Comparison of ENCODE assay signal across 9 mouse cellular contexts in genomic region chr16:31459968-31460461, GRCm38 (mm10). TPM values are rescaled to one million over a fixed set of nuclear protein-coding genes. Genes with fewer than 3 reads are reported as not detected.
DNase-seq lines count a peak whose midpoint lies in the region; ATAC-seq lines count a peak whose summit lies in the region.
"Had no signal": no experiment of that assay in that cellular context is flagged by ENCODE, and none has a peak within 500 bp of the region (broad histone marks: within the 10 kb centered on the region; RNA-seq: fewer than 3 reads in every experiment).

No protein-coding gene starts in this region.

- peaks cover 24% of the 10 kb centered on the region for H3K36me3 ChIP-seq in midbrain, embryonic 13.5 days
- peaks cover 26% of the 10 kb centered on the region for H3K36me3 ChIP-seq in midbrain, embryonic 14.5 days (ENCODE audit: control insufficient read depth, insufficient read depth, low read length)
- H3K36me3 ChIP-seq in embryonic facial prominence, embryonic 13.5 days, result peaks cover 7% of the 10 kb centered on the region; the same call in 1 of the 2 replicates
- H3K36me3 ChIP-seq in limb, embryonic 10.5 days, result 0 out of 2 replicates have a peak, but pooled peaks cover 3% of the 10 kb centered on the region
- no peaks in the 10 kb centered on the region for H3K36me3 ChIP-seq in stomach, embryonic 15.5 days
- peaks cover 23% of the 10 kb centered on the region for H3K36me3 ChIP-seq in neural tube, embryonic 15.5 days

- no peaks in the 10 kb centered on the region for H3K9me3 ChIP-seq in midbrain, embryonic 13.5 days
- H3K9me3 ChIP-seq in midbrain, embryonic 14.5 days (ENCODE audit: control insufficient read depth, low read length), result no peaks in the 10 kb centered on the region
- H3K9me3 ChIP-seq in embryonic facial prominence, embryonic 13.5 days, result no peaks in the 10 kb centered on the region
- H3K9me3 ChIP-seq in limb, embryonic 10.5 days (replicated peaks), result no peaks in the 10 kb centered on the region
- H3K9me3 ChIP-seq in stomach, embryonic 15.5 days, result no peaks in the 10 kb centered on the region
- no peaks in the 10 kb centered on the region for H3K9me3 ChIP-seq in neural tube, embryonic 15.5 days (replicated peaks)
- H3K9me3 ChIP-seq: hindbrain, embryonic 15.5 days had no signal

- no peak overlapping the region for H3K27ac ChIP-seq in midbrain, embryonic 13.5 days
- no peak overlapping the region for H3K27ac ChIP-seq in midbrain, embryonic 14.5 days (replicated peaks; ENCODE audit: low read depth, low read length)
- no peak overlapping the region for H3K27ac ChIP-seq in embryonic facial prominence, embryonic 13.5 days
- peak overlapping the region; percentile 34; the same call in 1 of the 2 replicates for H3K27ac ChIP-seq in limb, embryonic 10.5 days
- peak overlapping the region; percentile 57 for H3K27ac ChIP-seq in stomach, embryonic 15.5 days
- H3K27ac ChIP-seq in neural tube, embryonic 15.5 days (replicated peaks), result no peak overlapping the region
- H3K27ac ChIP-seq: hindbrain, embryonic 15.5 days had no signal

- peak; percentile 7; the same call in 1 of the 2 replicates for ATAC-seq in midbrain, embryonic 13.5 days
- ATAC-seq in midbrain, embryonic 14.5 days (ENCODE audit: low FRiP score, low TSS enrichment), result no peak
- ATAC-seq in embryonic facial prominence, embryonic 13.5 days (ENCODE audit: insufficient number of reproducible peaks, insufficient read depth, low FRiP score, low TSS enrichment, low read depth), result peak; percentile 59
- ATAC-seq in stomach, embryonic 15.5 days (ENCODE audit: insufficient read depth, low FRiP score, low read depth), result peak; percentile 85
- no peak; the same call in 1 of the 2 replicates for ATAC-seq in neural tube, embryonic 15.5 days (ENCODE audit: low FRiP score)

- H3K4me2 ChIP-seq in midbrain, embryonic 13.5 days (replicated peaks), result no peak overlapping the region
- no peak overlapping the region for H3K4me2 ChIP-seq in midbrain, embryonic 14.5 days (ENCODE audit: low read length)
- no peak overlapping the region for H3K4me2 ChIP-seq in embryonic facial prominence, embryonic 13.5 days
- H3K4me2 ChIP-seq in stomach, embryonic 15.5 days, result no peak overlapping the region; the same call in 1 of the 2 replicates
- no peak overlapping the region for H3K4me2 ChIP-seq in neural tube, embryonic 15.5 days
- H3K4me2 ChIP-seq: hindbrain, embryonic 15.5 days had no signal

- H3K27me3 ChIP-seq in midbrain, embryonic 13.5 days, result 0 out of 2 replicates have a peak, but pooled peaks cover 2% of the 10 kb centered on the region
- H3K27me3 ChIP-seq in midbrain, embryonic 14.5 days (ENCODE audit: control insufficient read depth, insufficient read depth, low read length), result no peaks in the 10 kb centered on the region
- no peaks in the 10 kb centered on the region; the same call in 1 of the 2 replicates for H3K27me3 ChIP-seq in embryonic facial prominence, embryonic 13.5 days
- H3K27me3 ChIP-seq in limb, embryonic 10.5 days (ENCODE audit: low read depth, poor library complexity, severe bottlenecking), result peaks cover 11% of the 10 kb centered on the region
- no peaks in the 10 kb centered on the region for H3K27me3 ChIP-seq in stomach, embryonic 15.5 days (replicated peaks)
- H3K27me3 ChIP-seq in neural tube, embryonic 15.5 days (replicated peaks), result 0 out of 2 replicates have a peak, but pooled peaks cover 3% of the 10 kb centered on the region
- H3K27me3 ChIP-seq: hindbrain, embryonic 15.5 days had no signal

- WGBS in midbrain, embryonic 13.5 days, result 43% methylated on average over 10 of the region's 10 CpGs
- 35% methylated on average over 10 of the region's 10 CpGs for WGBS in midbrain, embryonic 14.5 days
- WGBS in embryonic facial prominence, embryonic 13.5 days, result 28% methylated on average over 10 of the region's 10 CpGs
- 30% methylated on average over 10 of the region's 10 CpGs for WGBS in limb, embryonic 10.5 days
- WGBS in stomach, embryonic 15.5 days, result 23% methylated on average over 10 of the region's 10 CpGs
- 38% methylated on average over 10 of the region's 10 CpGs for whole genome bisulfite sequencing in neural tube, embryonic 15.5 days

- no peak overlapping the region for H3K9ac ChIP-seq in midbrain, embryonic 13.5 days (replicated peaks)
- no peak overlapping the region for H3K9ac ChIP-seq in midbrain, embryonic 14.5 days (replicated peaks; ENCODE audit: low read length)
- H3K9ac ChIP-seq in embryonic facial prominence, embryonic 13.5 days, result no peak overlapping the region
- no peak overlapping the region for H3K9ac ChIP-seq in stomach, embryonic 15.5 days
- H3K9ac ChIP-seq in neural tube, embryonic 15.5 days (replicated peaks), result no peak overlapping the region
- H3K9ac ChIP-seq: hindbrain, embryonic 15.5 days had no signal

- DNase-seq in midbrain, embryonic 14.5 days, result no peak
- no peak for DNase-seq in limb, embryonic 10.5 days (ENCODE audit: low spot score)
- no peak for DNase-seq in layer of hippocampus, postnatal 25 days (ENCODE audit: extremely low spot score in 1 of 2, low spot score in 1 of 2)
- no peak for DNase-seq in thymus, postnatal 10 days (ENCODE audit: low spot score in 2 of 2)

- peaks cover 10% of the 10 kb centered on the region for H3K4me1 ChIP-seq in midbrain, embryonic 13.5 days (replicated peaks)
- 0 out of 2 replicates have a peak, but pooled peaks cover 4% of the 10 kb centered on the region for H3K4me1 ChIP-seq in midbrain, embryonic 14.5 days (ENCODE audit: control insufficient read depth, insufficient read depth, low read length)
- peaks cover 23% of the 10 kb centered on the region for H3K4me1 ChIP-seq in embryonic facial prominence, embryonic 13.5 days
- peaks cover 45% of the 10 kb centered on the region for H3K4me1 ChIP-seq in limb, embryonic 10.5 days
- H3K4me1 ChIP-seq in stomach, embryonic 15.5 days, result peaks cover 15% of the 10 kb centered on the region; the same call in 1 of the 2 replicates
- H3K4me1 ChIP-seq in neural tube, embryonic 15.5 days, result peaks cover 17% of the 10 kb centered on the region

- H3K4me3 ChIP-seq in midbrain, embryonic 13.5 days (replicated peaks), result no peak overlapping the region
- no peak overlapping the region for H3K4me3 ChIP-seq in midbrain, embryonic 14.5 days (replicated peaks; ENCODE audit: low read depth, low read length)
- no peak overlapping the region for H3K4me3 ChIP-seq in embryonic facial prominence, embryonic 13.5 days
- H3K4me3 ChIP-seq in limb, embryonic 10.5 days, result no peak overlapping the region
- no peak overlapping the region for H3K4me3 ChIP-seq in stomach, embryonic 15.5 days (replicated peaks)
- H3K4me3 ChIP-seq in neural tube, embryonic 15.5 days (replicated peaks), result no peak overlapping the region
- H3K4me3 ChIP-seq: hindbrain, embryonic 15.5 days had no signal

RNA-seq across cellular contexts. Expression of gene Bdh1, which starts 37.9 kb away (rescaled TPM):
- polyA plus RNA-seq in midbrain, embryonic 13.5 days (2015; fragmentation: Nextera tagmentation; extraction: Ambion mirVana), result 67.7 and 68.7 TPM in 2 replicates
- 76.5 and 125 TPM in 2 replicates for polyA plus RNA-seq in midbrain, embryonic 14.5 days (2014; fragmentation: Nextera tagmentation; extraction: Ambion mirVana)
- polyA plus RNA-seq in embryonic facial prominence, embryonic 13.5 days (2015; fragmentation: Nextera tagmentation; extraction: Ambion mirVana), result 23.7 and 31.9 TPM in 2 replicates
- polyA plus RNA-seq in limb, embryonic 10.5 days (2016; fragmentation: Nextera tagmentation; extraction: Ambion mirVana), result 9.5 and 11.4 TPM in 2 replicates
- polyA plus RNA-seq in stomach, embryonic 15.5 days (2015; fragmentation: Nextera tagmentation; extraction: Ambion mirVana), result 62.6 and 85.6 TPM in 2 replicates
- polyA plus RNA-seq in neural tube, embryonic 15.5 days (2015; fragmentation: Nextera tagmentation; extraction: Ambion mirVana), result 123 and 143 TPM in 2 replicates
- total RNA-seq in layer of hippocampus, postnatal 25 days (2021), result 100 to 1,000 TPM; 116 to 121 TPM

Comparison
In these comparisons a context has a peak if more than half of its experiments do, and no peak if none do; other contexts are left out.
1. ATAC-seq: peak in midbrain, embryonic 13.5 days (single experiment), embryonic facial prominence, embryonic 13.5 days (single experiment) and stomach, embryonic 15.5 days (single experiment); none in midbrain, embryonic 14.5 days (single experiment) and neural tube, embryonic 15.5 days (single experiment).
2. H3K27ac ChIP-seq: peak in limb, embryonic 10.5 days (single experiment) and stomach, embryonic 15.5 days (single experiment); none in midbrain, embryonic 13.5 days (single experiment), midbrain, embryonic 14.5 days (single experiment), embryonic facial prominence, embryonic 13.5 days (single experiment) and neural tube, embryonic 15.5 days (single experiment).